Mouse (Mus musculus) lung, postnatal 0 days (tissue): Measurements from ENCODE around the gene Slc25a33.

Source experiments
- CTCF ChIP-seq: IDR thresholded peaks from 2 replicates; pipeline ENCODE4 v1.5.1; 2016; ENCODE audit warnings: antibody characterized with exemption, mild to moderate bottlenecking
- EP300 ChIP-seq: IDR thresholded peaks from 2 replicates; pipeline ENCODE4 v1.6.1; 2016; ENCODE audit warnings: antibody characterized with exemption, mild to moderate bottlenecking, control low read depth

DNA sequence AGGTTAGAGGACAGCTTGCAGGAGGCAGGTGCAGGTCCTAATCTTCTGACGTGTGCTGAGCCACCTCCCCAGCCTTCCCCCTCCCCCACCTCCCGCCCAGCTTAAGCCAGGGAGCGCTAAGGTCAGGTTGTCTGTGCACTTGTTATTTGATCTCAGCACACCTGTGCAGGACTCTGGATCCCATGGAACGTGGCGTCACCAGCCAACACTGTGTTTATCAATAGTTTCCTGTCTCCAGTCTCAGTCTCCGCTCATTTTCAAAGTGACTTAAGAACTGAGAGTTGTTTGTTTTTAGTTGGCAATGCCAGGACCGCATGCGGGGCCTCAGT is 19.9 kb upstream of the Slc25a33 start:
- no peak for TF ChIP-seq EP300
- TF ChIP-seq CTCF, result no peak
